Comparison of ENCODE assay signal across 8 mouse cellular contexts in the genomic region with DNA sequence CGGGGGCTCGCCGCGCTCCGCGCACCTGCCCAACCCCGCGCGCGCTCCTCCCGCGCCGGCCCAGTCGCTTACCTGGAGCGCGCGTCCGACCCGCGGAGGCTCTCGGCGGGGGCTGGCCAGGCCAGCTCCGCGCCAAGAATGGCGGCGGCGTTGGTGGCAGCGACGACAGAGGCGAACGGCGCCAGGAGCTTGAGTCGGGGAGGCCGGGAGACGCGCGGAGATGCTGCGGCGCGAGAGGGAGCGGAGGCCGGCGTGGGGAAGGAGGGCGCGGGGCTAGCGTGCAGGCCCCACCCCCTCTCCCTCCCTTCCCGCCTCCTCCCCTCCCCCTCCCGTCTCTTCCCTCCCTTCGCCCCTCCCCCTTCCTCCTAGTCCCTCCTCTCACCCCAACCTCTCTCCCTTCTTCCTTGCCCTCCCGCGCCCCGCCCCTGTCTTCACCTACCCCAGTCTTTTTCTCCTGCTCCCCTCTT. TPM values are rescaled to one million over a fixed set of nuclear protein-coding genes. Genes with fewer than 3 reads are reported as not detected.
DNase-seq lines count a peak whose midpoint lies in the region; ATAC-seq and TF ChIP-seq lines count a peak whose summit lies in the region.

A gene (minus strand): TSS at position 323 of the 467 bp plus-strand sequence.

- H3K4me2 ChIP-seq in forebrain, embryonic 13.5 days = peak within 1 kb of the TSS; percentile 95
- H3K4me2 ChIP-seq in lung, embryonic 15.5 days = peak within 1 kb of the TSS; percentile 93

- TF ChIP-seq RAD21 in MEL (IDR thresholded peaks at IDR 0.05; ENCODE audit: low read depth, low read length) = no peak

- WGBS in forebrain, embryonic 13.5 days = 0% methylated on average over 23 of the region's 52 CpGs
- 2% methylated on average over 30 of the region's 52 CpGs for WGBS in lung, embryonic 15.5 days
- 2% methylated on average over 42 of the region's 52 CpGs for WGBS in thymus, adult 2 months

- no peaks in the 10 kb centered on the region for H3K27me3 ChIP-seq in MEL (ENCODE audit: control insufficient read depth in 1 of 2, insufficient read depth in 2 of 2, low read length in 2 of 2)
- H3K27me3 ChIP-seq in forebrain, embryonic 13.5 days = peaks cover 12% of the 10 kb centered on the region; the same call in 1 of the 2 replicates
- H3K27me3 ChIP-seq in lung, embryonic 15.5 days = peaks cover 9% of the 10 kb centered on the region
- H3K27me3 ChIP-seq in thymus, adult 2 months (ENCODE audit: control insufficient read depth, insufficient read depth, low read length) = no peaks in the 10 kb centered on the region

- peaks cover 11% of the 10 kb centered on the region for H3K79me2 ChIP-seq in MEL (ENCODE audit: control insufficient read depth, insufficient read depth, low read length, poor library complexity)

- peak within 1 kb of the TSS; percentile 78 for H3K9ac ChIP-seq in MEL (ENCODE audit: control insufficient read depth, low read depth, low read length, poor library complexity, severe bottlenecking)
- H3K9ac ChIP-seq in forebrain, embryonic 13.5 days = peak within 1 kb of the TSS; percentile 86
- H3K9ac ChIP-seq in lung, embryonic 15.5 days = peak within 1 kb of the TSS; percentile 57

- peak; percentile 66 for ATAC-seq in forebrain, embryonic 13.5 days
- ATAC-seq in lung, embryonic 15.5 days (ENCODE audit: borderline replicate concordance, extremely low read depth, low FRiP score, low TSS enrichment) = peak; percentile 36; the same call in 1 of the 2 replicates
- ATAC-seq in neutrophil, adult 5-6 weeks (ENCODE audit: extremely low read depth, insufficient number of reproducible peaks, low FRiP score, poor library complexity, severe bottlenecking) = peak; percentile 49

- no peaks in the 10 kb centered on the region for H3K9me3 ChIP-seq in MEL (replicated peaks; ENCODE audit: insufficient read depth, low read length)
- H3K9me3 ChIP-seq in forebrain, embryonic 13.5 days (replicated peaks) = no peaks in the 10 kb centered on the region
- H3K9me3 ChIP-seq in lung, embryonic 15.5 days = no peaks in the 10 kb centered on the region

- H3K36me3 ChIP-seq in MEL (ENCODE audit: control insufficient read depth in 1 of 2, insufficient read depth in 2 of 2, low read length in 2 of 2) = peaks cover 0 to 2% of the 10 kb centered on the region in 2 experiments; a peak in 1 of 4 replicates
- H3K36me3 ChIP-seq in forebrain, embryonic 13.5 days (ENCODE audit: poor library complexity, severe bottlenecking) = no peaks in the 10 kb centered on the region
- no peaks in the 10 kb centered on the region for H3K36me3 ChIP-seq in lung, embryonic 15.5 days
- H3K36me3 ChIP-seq in thymus, adult 2 months (ENCODE audit: control insufficient read depth, insufficient read depth, low read length) = no peaks in the 10 kb centered on the region

- TF ChIP-seq EP300 in MEL (IDR thresholded peaks at IDR 0.05; ENCODE audit: low read depth in 1 of 2, low read length in 2 of 2) = no peak

- H3K27ac ChIP-seq in MEL (ENCODE audit: control insufficient read depth, low read depth, low read length) = no peak within 1 kb of the TSS
- H3K27ac ChIP-seq in forebrain, embryonic 13.5 days = peak within 1 kb of the TSS; percentile 48
- peak within 1 kb of the TSS; percentile 94 for H3K27ac ChIP-seq in layer of hippocampus, adult 2 months
- H3K27ac ChIP-seq in lung, embryonic 15.5 days = peak within 1 kb of the TSS; percentile 29
- H3K27ac ChIP-seq in thymus, adult 2 months (ENCODE audit: control insufficient read depth, insufficient read depth, low read length) = peak within 1 kb of the TSS; percentile 70

- peaks cover under 1 to 16% of the 10 kb centered on the region in 2 experiments for H3K4me1 ChIP-seq in MEL (ENCODE audit: control insufficient read depth in 1 of 2, insufficient read depth in 2 of 2, low read length in 2 of 2)
- peaks cover 38% of the 10 kb centered on the region for H3K4me1 ChIP-seq in forebrain, embryonic 13.5 days
- H3K4me1 ChIP-seq in lung, embryonic 15.5 days = peaks cover 26% of the 10 kb centered on the region
- H3K4me1 ChIP-seq in thymus, adult 2 months (replicated peaks; ENCODE audit: control insufficient read depth, insufficient read depth, low read length) = peaks cover 46% of the 10 kb centered on the region

- DNase-seq in MEL (ENCODE audit: low read depth, low spot score) = peak; percentile 86
- peak; percentile 78 for DNase-seq in c-Kit-positive CD71-positive TER-119-positive erythroid progenitor cells, embryonic 14.5 days (ENCODE audit: low spot score)
- DNase-seq in heart, postnatal 4 days = peak; percentile 70
- DNase-seq in layer of hippocampus, adult 2 months (ENCODE audit: low spot score in 2 of 2) = peak in 1 of 2 experiments; percentile 68
- DNase-seq in thymus, adult 2 months = peak; percentile 83

- no peak for TF ChIP-seq CTCF in MEL (IDR thresholded peaks at IDR 0.05 in 2 of 3, conservative IDR thresholded peaks at IDR 0.05 in 1 of 3; ENCODE audit: control insufficient read depth in 1 of 3, insufficient read depth in 1 of 3, low read depth in 2 of 3, low read length in 3 of 3, poor library complexity in 1 of 3, severe bottlenecking in 1 of 3)
- no peak for TF ChIP-seq CTCF in layer of hippocampus, adult 2 months (conservative IDR thresholded peaks at IDR 0.05)
- TF ChIP-seq CTCF in thymus, adult 2 months (IDR thresholded peaks at IDR 0.05; ENCODE audit: borderline replicate concordance, control insufficient read depth, extremely low read depth, insufficient read depth, low read length, poor library complexity) = 0 out of 2 replicates have a peak, but pooled peaks have one; percentile 7

- peak in 1 of 2 experiments; percentile 22; a peak in 1 of 4 replicates for TF ChIP-seq POLR2A in MEL (IDR thresholded peaks at IDR 0.05; ENCODE audit: control insufficient read depth in 1 of 2, insufficient read depth in 1 of 2, low read depth in 1 of 2, low read length in 2 of 2, poor library complexity in 1 of 2)
- TF ChIP-seq POLR2A in thymus, adult 2 months (IDR thresholded peaks at IDR 0.05; ENCODE audit: control insufficient read depth, extremely low read depth, insufficient read depth, low read length, poor library complexity) = peak; percentile 51; the same call in 1 of the 2 replicates

- H3K4me3 ChIP-seq in MEL (ENCODE audit: control insufficient read depth in 1 of 2, insufficient read depth in 1 of 2, low read depth in 2 of 2, low read length in 2 of 2) = peak within 1 kb of the TSS; percentile 88 to 100
- H3K4me3 ChIP-seq in forebrain, embryonic 13.5 days = peak within 1 kb of the TSS; percentile 88
- H3K4me3 ChIP-seq in layer of hippocampus, adult 2 months = peak within 1 kb of the TSS; percentile 89
- peak within 1 kb of the TSS; percentile 66 for H3K4me3 ChIP-seq in lung, embryonic 15.5 days
- H3K4me3 ChIP-seq in thymus, adult 2 months (ENCODE audit: control insufficient read depth, insufficient read depth, low read length) = peak within 1 kb of the TSS; percentile 76

TF ChIP-seq in MEL, 35 proteins besides CTCF, POLR2A, EP300 and RAD21:
- TF ChIP-seq NELFE (IDR thresholded peaks at IDR 0.05; ENCODE audit: low read depth, low read length) = peak; percentile 34; the same call in 1 of the 2 replicates
- TF ChIP-seq TBP (IDR thresholded peaks at IDR 0.05; ENCODE audit: low read depth, low read length) = no peak
- TF ChIP-seq TCF12 (IDR thresholded peaks at IDR 0.05; ENCODE audit: low read depth, low read length) = no peak
TF ChIP-seq in MEL: peak in this region for 1.

RNA-seq across cellular contexts. Expression of the gene that starts here (rescaled TPM):
- 6.9 and 8.2 TPM in 2 replicates for total RNA-seq in MEL (2012; rRNA removed)
- polyA plus RNA-seq in MEL (2012; ENCODE audit: insufficient read depth in 1 of 2, insufficient read length in 2 of 2, low read depth in 1 of 2, low replicate concordance in 2 of 2, missing spikeins in 1 of 2) = 10 to 100 TPM in 1 of 2 experiments, not detected in 1; 20.3 TPM
- 10.8 TPM in 2 replicates for polyA plus RNA-seq in forebrain, embryonic 13.5 days (2015; fragmentation: Nextera tagmentation; extraction: Ambion mirVana)
- 10 to 100 TPM; 54.7 to 61.4 TPM for total RNA-seq in heart, postnatal 4 days (2021)
- total RNA-seq in layer of hippocampus, adult 2 months (2021) = 10 to 100 TPM; 76.3 to 83.9 TPM
- 9.7 and 10.0 TPM in 2 replicates for polyA plus RNA-seq in lung, embryonic 15.5 days (2015; fragmentation: Nextera tagmentation; extraction: Ambion mirVana)
- total RNA-seq in neutrophil, adult 5-6 weeks (2017) = 125 and 131 TPM in 2 replicates
- polyA plus RNA-seq in thymus, adult 2 months (2012; rRNA removed) = 156 and 182 TPM in 2 replicates
